Mouse (Mus musculus): Measurements from ENCODE around the gene Tmem274. TPM values are rescaled to one million over a fixed set of nuclear protein-coding genes. Genes with fewer than 3 reads are reported as not detected.

Gene Tmem274
- polyA plus RNA-seq, 1 experiment from 2014 or later = 0.83 TPM

DNA sequence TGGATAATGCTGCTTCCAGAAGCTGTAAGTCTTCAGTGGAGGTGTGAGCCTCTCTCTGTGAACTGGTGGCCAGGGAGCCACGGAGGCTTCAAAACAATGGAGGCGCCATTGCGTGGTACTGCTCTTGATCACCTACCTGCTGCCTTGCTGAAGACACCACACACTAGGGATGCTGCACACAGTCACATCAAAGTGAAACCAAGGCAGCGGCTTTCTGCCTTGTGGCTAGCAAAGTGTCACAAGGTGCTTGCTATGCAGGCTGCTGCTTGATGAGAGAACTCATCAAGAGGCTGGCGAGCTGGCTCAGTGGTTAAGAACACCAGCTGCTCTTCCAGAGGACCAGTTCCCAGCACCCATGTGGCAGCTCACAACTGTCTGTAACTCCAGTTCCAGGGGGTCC, 38.5 kb downstream of the Tmem274 start:
- H3K4me1 ChIP-seq = peaks cover 36% of the 10 kb centered on the region
- no peak overlapping the region for H3K27ac ChIP-seq
- 0 out of 2 replicates have a peak, but pooled peaks cover 8% of the 10 kb centered on the region for H3K36me3 ChIP-seq
- no peaks in the 10 kb centered on the region for H3K9me3 ChIP-seq (replicated peaks)
- WGBS = 93% methylated on average over 5 of the region's 5 CpGs
- no peaks in the 10 kb centered on the region for H3K27me3 ChIP-seq (ENCODE audit: low read depth, poor library complexity, severe bottlenecking)
- no peak overlapping the region for H3K4me3 ChIP-seq
- DNase-seq (ENCODE audit: low spot score) = no peak

DNA sequence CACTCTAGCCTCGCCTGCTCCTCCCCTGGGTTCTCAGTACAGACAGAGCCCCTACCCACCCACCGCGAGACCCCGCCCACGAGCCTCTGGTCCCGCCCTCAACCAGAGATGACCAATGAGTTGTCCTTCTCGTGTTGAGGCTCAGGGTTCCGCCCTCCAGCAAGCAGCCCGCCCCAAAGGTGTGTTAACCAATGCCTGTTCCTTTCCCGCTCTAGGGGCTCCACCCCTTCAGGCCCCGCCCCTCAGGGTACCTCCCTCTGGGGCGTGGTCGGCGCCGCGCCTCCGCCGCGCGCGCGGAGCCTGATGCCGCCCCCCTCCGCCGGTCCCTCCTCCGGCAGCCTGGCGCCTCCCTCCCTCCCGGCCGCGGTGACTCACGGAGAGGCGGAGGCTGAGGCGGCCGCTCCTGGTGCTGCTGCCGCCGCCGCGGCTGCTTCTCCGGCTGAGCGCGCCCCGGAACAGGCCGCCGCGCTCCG, 40.7 kb downstream of the Tmem274 start, which contains the start of gene Ctnnbip1:
Ctnnbip1 (plus strand) TSS at position 369 of the 473 bp plus-strand sequence.
- 0 out of 2 replicates have a peak, but pooled peaks cover 13% of the 10 kb centered on the region for H3K36me3 ChIP-seq
- H3K9me3 ChIP-seq (replicated peaks) = no peaks in the 10 kb centered on the region
- H3K4me1 ChIP-seq = peaks cover 45% of the 10 kb centered on the region
- no peaks in the 10 kb centered on the region for H3K27me3 ChIP-seq (ENCODE audit: low read depth, poor library complexity, severe bottlenecking)
- peak within 1 kb of the TSS; percentile 92 for H3K4me3 ChIP-seq
- peak; percentile 97 for DNase-seq (ENCODE audit: low spot score)
- under 1% methylated on average over 46 of the region's 46 CpGs for WGBS
- H3K27ac ChIP-seq = peak within 1 kb of the TSS; percentile 92

DNA sequence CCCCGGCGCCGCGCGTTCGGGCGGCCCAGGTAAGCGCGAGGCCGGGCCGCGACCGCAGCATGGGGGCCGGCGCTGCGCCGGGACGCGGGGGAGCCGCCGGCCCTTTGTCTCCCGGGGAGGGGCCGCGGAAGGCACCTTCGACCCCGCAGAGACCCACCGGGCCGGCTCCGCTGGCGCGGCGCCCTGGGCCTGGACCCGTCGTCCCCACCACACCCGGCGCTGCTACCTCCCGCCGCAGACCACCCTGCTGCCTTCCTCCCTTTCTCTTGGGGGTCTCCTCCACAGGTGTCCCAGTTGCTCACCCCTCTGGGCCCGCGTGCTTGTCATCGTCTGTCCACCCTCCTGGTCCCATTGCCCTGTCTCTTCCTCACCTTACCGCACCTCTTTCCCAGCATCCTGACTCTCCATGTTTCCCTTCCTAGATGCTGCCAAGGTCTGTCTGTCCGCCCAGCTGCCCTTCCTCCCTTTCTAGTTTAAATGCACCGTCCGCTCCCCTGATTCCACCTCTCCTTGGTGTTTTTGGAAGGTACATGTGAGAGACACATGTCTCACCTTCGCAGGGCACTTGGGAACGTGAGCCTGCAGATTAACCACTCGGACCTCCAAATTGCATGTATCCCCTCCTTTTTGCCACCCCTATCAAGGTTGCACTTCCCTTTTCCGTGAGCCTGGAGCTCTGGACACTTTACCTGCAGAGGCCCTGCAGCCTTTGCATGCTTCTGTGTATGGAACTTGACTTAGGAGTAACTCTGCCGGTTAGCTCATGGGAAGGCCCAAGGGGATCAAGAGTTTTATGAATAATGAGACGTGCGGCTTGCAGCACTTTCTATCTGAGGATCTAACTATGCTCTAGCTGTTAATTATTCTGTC, 41.4 kb downstream of the Tmem274 start:
- peaks cover 47% of the 10 kb centered on the region for H3K4me1 ChIP-seq
- H3K27me3 ChIP-seq (ENCODE audit: low read depth, poor library complexity, severe bottlenecking) = no peaks in the 10 kb centered on the region
- H3K27ac ChIP-seq = peak overlapping the region; percentile 92
- no peaks in the 10 kb centered on the region for H3K9me3 ChIP-seq (replicated peaks)
- H3K4me3 ChIP-seq = peak overlapping the region; percentile 92
- 4% methylated on average over 51 of the region's 52 CpGs for WGBS
- DNase-seq (ENCODE audit: low spot score) = peak; percentile 56
- 0 out of 2 replicates have a peak, but pooled peaks cover 15% of the 10 kb centered on the region for H3K36me3 ChIP-seq

DNA sequence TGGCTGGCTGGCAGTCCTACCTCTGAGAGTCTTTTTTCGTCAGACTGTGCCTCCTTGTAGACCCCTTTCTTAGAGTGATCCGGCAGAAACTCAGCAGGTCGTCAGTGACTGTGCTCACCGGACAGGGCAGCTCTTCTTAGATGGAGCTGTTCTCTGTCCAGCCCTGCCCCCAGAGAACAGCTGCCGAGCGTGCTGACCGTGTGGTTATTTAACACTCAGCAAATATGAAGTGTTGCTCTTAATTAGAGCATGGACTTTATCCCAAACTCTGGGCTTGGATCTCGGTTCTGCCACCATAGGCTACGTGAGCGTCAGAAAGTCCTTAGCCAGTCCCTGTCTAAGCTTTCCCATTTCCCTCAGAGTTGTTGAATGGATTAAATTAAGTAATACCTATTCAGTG, 44.1 kb downstream of the Tmem274 start:
- H3K27ac ChIP-seq = no peak overlapping the region
- H3K27me3 ChIP-seq (ENCODE audit: low read depth, poor library complexity, severe bottlenecking) = no peaks in the 10 kb centered on the region
- no peak overlapping the region for H3K4me3 ChIP-seq
- 86% methylated on average over 10 of the region's 10 CpGs for WGBS
- H3K9me3 ChIP-seq (replicated peaks) = no peaks in the 10 kb centered on the region
- DNase-seq (ENCODE audit: low spot score) = no peak
- 0 out of 2 replicates have a peak, but pooled peaks cover 18% of the 10 kb centered on the region for H3K36me3 ChIP-seq
- peaks cover 68% of the 10 kb centered on the region for H3K4me1 ChIP-seq

DNA sequence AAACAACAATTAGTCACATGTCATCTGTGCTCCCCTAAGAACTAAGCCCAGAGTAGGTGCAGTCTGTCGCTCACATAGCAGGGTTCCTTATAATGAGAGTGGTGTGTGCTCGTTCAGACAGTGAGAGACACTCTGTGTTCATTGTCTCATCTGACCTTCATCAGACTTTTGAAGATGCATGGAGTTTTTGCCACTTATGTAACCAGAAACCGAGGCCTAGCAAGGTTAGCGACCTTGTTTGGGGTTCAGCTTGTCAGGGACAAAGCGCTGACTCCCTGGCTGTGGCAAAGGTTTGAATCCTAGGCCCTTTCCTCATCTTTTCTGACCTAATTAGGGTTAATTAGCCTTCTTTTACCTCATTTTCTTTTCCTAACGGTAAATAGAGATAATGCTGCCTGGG, 46.8 kb downstream of the Tmem274 start:
- Histone ChIP-seq H3K27ac (no peak overlapping the region), H3K36me3 (0 out of 2 replicates have a peak, but pooled peaks cover 21% of the 10 kb centered on the region), H3K4me3 (no peak overlapping the region), H3K27me3 (ENCODE audit: low read depth, poor library complexity, severe bottlenecking) (no peaks in the 10 kb centered on the region), H3K9me3 (replicated peaks) (no peaks in the 10 kb centered on the region), H3K4me1 (peaks cover 69% of the 10 kb centered on the region)
- WGBS = 82% methylated on average over 6 of the region's 6 CpGs
- no peak for DNase-seq (ENCODE audit: low spot score)

DNA sequence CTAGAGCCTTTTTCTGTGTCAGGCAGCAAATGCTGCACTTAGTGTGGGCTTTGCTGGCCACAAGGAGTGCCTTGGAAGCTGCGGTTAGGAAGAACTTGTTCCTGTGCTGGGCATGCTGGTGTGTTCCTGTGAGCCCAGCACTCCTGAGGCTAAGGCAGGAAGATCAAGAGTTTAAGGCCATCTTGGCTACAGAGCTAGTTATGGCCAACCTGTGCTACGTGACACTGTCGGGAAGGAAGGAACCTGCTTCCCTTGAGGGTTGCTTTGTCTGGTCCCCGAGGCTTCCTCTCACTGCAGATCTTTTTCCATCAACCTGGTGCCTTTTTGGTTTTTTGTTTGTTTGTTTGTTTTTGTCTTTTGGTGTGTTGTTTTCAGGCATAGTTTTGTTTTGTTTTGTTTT, 48.0 kb downstream of the Tmem274 start:
- Histone ChIP-seq H3K27ac (no peak overlapping the region), H3K4me1 (peaks cover 65% of the 10 kb centered on the region), H3K9me3 (replicated peaks) (no peaks in the 10 kb centered on the region), H3K27me3 (ENCODE audit: low read depth, poor library complexity, severe bottlenecking) (no peaks in the 10 kb centered on the region), H3K36me3 (0 out of 2 replicates have a peak, but pooled peaks cover 14% of the 10 kb centered on the region), H3K4me3 (no peak overlapping the region)
- 85% methylated on average over 4 of the region's 4 CpGs for WGBS
- no peak for DNase-seq (ENCODE audit: low spot score)

DNA sequence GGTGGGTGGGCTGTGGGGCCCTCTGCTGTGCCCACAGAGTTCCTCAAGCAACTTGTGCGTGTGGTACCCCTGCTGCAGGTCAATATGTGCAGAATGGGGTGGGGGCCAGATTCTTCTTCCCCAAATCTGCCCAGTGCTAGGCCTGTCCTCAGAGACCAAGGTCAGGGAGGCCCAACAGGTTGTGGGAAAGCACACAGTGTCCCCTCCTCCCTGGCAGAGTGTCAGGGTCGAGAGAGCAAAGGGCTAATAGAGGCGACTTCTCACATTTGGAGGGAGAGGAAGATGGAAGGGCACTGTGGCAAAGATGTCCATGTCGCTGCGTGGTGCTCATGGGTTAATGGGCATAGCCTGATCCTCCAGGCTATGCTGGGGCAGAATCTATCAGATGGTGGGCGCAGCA, 48.6 kb downstream of the Tmem274 start:
- peaks cover 59% of the 10 kb centered on the region for H3K4me1 ChIP-seq
- 81% methylated on average over 6 of the region's 6 CpGs for WGBS

DNA sequence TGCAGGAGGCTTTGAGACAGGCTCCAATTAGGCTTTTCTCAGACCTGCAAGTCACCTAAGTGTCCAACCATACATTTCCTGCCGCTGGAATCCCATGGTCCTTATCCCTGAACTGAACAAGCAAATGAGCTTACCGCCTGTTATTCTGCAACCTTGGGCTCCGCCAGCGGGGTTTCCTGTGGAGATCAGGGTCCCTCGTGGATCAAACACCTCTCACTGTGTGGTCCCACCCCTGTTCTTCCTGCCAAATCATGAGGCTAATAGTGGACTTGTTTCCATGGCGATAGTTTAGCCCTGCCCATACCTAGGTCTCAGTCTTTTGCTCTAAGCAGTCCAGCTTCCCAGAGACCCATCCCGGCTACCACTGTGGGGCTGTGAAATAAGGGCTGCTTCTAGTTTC, 49.2 kb downstream of the Tmem274 start:
- WGBS = 47% methylated on average over 7 of the region's 7 CpGs
- Histone ChIP-seq H3K27me3 (ENCODE audit: low read depth, poor library complexity, severe bottlenecking) (no peaks in the 10 kb centered on the region), H3K4me1 (peaks cover 54% of the 10 kb centered on the region), H3K27ac (peak overlapping the region; percentile 56), H3K4me3 (peak overlapping the region; percentile 13; the same call in 1 of the 2 replicates), H3K9me3 (replicated peaks) (no peaks in the 10 kb centered on the region), H3K36me3 (0 out of 2 replicates have a peak, but pooled peaks cover 13% of the 10 kb centered on the region)
- no peak for DNase-seq (ENCODE audit: low spot score)

More for the DNA sequence above, 48.6 kb downstream of the Tmem274 start:
- Histone ChIP-seq H3K9me3 (replicated peaks) (no peaks in the 10 kb centered on the region), H3K4me3 (0 out of 2 replicates have a peak overlapping the region, but pooled peaks have one; percentile 13), H3K27me3 (ENCODE audit: low read depth, poor library complexity, severe bottlenecking) (no peaks in the 10 kb centered on the region), H3K27ac (peak overlapping the region; percentile 56), H3K36me3 (0 out of 2 replicates have a peak, but pooled peaks cover 13% of the 10 kb centered on the region)
- DNase-seq (ENCODE audit: low spot score) = no peak

DNA sequence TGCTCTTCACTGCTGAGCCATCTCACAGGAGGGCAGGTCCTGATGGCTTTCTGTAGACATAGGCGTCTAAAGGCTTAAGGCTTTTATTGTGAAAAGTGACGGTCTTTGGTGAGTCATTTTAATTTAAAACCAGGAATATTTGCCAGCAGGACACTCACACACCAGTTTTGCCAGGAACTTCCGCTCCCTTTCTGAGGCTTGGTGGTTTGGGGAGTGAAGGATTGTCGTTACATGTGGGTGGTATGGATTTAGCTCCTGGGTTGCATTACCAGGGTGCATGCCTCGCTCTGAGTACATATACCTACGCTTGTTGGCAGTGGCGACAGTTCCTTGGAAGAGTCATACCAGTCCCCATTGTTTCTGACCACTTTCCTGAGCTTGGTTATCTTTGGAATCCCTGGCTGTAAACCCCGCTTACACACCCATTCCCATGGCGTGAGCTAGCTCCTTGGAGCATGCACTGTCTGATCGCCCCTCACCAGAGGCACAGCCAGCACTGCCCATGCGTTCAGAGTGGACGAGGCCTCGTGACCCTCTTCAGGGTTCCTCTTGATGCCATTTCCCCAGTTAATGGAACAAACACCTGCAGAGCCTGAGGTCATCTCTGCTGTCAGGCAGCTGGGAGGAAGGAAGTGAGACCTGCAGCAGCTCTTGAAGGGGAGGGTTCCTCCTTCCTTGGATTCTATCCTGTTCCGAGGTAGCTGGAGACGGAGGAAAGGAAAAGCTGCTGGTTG, 50.6 kb downstream of the Tmem274 start:
- 83% methylated on average over 15 of the region's 15 CpGs for WGBS
- H3K9me3 ChIP-seq (replicated peaks) = no peaks in the 10 kb centered on the region
- no peak for DNase-seq (ENCODE audit: low spot score)
- peaks cover 45% of the 10 kb centered on the region for H3K4me1 ChIP-seq
- no peaks in the 10 kb centered on the region for H3K27me3 ChIP-seq (ENCODE audit: low read depth, poor library complexity, severe bottlenecking)
- peak overlapping the region; percentile 46; the same call in 1 of the 2 replicates for H3K27ac ChIP-seq
- peaks cover 13% of the 10 kb centered on the region; the same call in 1 of the 2 replicates for H3K36me3 ChIP-seq
- H3K4me3 ChIP-seq = no peak overlapping the region

DNA sequence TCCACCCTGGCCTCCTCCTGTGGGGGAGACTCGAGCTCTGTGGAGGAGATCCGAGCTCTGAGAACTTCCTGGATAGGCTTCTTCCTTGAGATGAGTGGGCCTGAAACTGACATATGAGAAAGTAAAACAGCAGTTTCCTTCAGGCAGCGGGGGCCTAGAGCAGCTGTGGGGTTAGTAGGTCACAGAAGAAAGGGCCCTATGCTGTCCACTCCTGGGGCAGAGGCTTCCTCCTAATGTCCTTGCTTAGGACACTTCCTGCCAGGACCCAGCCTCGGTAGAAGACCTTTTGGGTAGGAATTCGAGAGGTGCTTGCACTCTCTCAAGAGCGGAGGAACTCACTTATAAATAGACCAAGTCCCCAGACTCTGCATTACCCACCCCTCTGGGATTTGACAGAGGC, 52.5 kb downstream of the Tmem274 start:
- Histone ChIP-seq H3K4me1 (peaks cover 35% of the 10 kb centered on the region), H3K36me3 (peaks cover 19% of the 10 kb centered on the region; the same call in 1 of the 2 replicates), H3K27me3 (ENCODE audit: low read depth, poor library complexity, severe bottlenecking) (no peaks in the 10 kb centered on the region), H3K4me3 (no peak overlapping the region), H3K9me3 (replicated peaks) (no peaks in the 10 kb centered on the region), H3K27ac (no peak overlapping the region)
- whole genome bisulfite sequencing = 71% methylated on average over 6 of the region's 6 CpGs
- DNase-seq (ENCODE audit: low spot score) = no peak
